Mouse (Mus musculus) neural tube, embryonic 12.5 days (tissue): ENCODE results near the gene Kcnmb1. TPM values are rescaled to one million over a fixed set of nuclear protein-coding genes. Genes with fewer than 3 reads are reported as not detected.

ENCODE experiments used
- ATAC-seq: fragments of 200-750 bp; cut with Nextera tagmentation; 2 replicates; pipeline ENCODE4 v1.8.0; 2017; ENCODE audit warnings: low read depth, mild to moderate bottlenecking, moderate TSS enrichment, moderate library complexity; ENCODE audit not compliant: low FRiP score
- H3K27ac ChIP-seq: fragments of 300-500 bp; sonication (generic); 2 replicates; pipeline ENCODE4 v1.5.1; 2016
- H3K27me3 ChIP-seq: fragments of 300-500 bp; sonication (generic); replicated peaks from 2 replicates; pipeline ENCODE4 v1.6.1; 2016; ENCODE audit warnings: mild to moderate bottlenecking
- H3K36me3 ChIP-seq: fragments of 300-500 bp; sonication (generic); 2 replicates; pipeline ENCODE4 v1.6.1; 2016; ENCODE audit warnings: mild to moderate bottlenecking
- H3K4me1 ChIP-seq: fragments of 300-500 bp; sonication (generic); 2 replicates; pipeline ENCODE4 v1.6.1; 2016
- H3K4me2 ChIP-seq: fragments of 300-500 bp; sonication (generic); replicated peaks from 2 replicates; pipeline ENCODE4 v1.6.1; 2016; ENCODE audit warnings: mild to moderate bottlenecking
- H3K4me3 ChIP-seq: fragments of 300-500 bp; sonication (generic); 2 replicates; pipeline ENCODE4 v1.5.1; 2016
- H3K9ac ChIP-seq: fragments of 300-500 bp; sonication (generic); 2 replicates; pipeline ENCODE4 v1.6.1; 2016; ENCODE audit warnings: mild to moderate bottlenecking
- H3K9me3 ChIP-seq: fragments of 300-500 bp; sonication (generic); 2 replicates; pipeline ENCODE4 v1.6.1; 2016; ENCODE audit warnings: mild to moderate bottlenecking
- WGBS: fragments of 180-500 bp; shearing (Covaris S2); methylation state at CpG from one replicate; pipeline ENCODE4 v1.1.7; 2016; 5-methylcytosine and 5-hydroxymethylcytosine counted together
- polyA plus RNA-seq: library from polyadenylated mRNA; unstranded; fragments of >200 nt; fragmentation: Nextera tagmentation; extraction: Ambion mirVana; gene quantifications from 2 replicates; pipeline ENCODE4 v1.2.1, GENCODE M21; 2016

The Kcnmb1 gene
- polyA plus RNA-seq, 1 experiment from 2014 or later, result 0.34 TPM

- no peak overlapping the region for H3K27ac ChIP-seq
- H3K36me3 ChIP-seq, result no peaks in the 10 kb centered on the region
- no peaks in the 10 kb centered on the region for H3K27me3 ChIP-seq
- no peak overlapping the region for H3K4me2 ChIP-seq
- WGBS, result 82% methylated on average over 14 of the region's 14 CpGs
- no peak for ATAC-seq
- H3K9me3 ChIP-seq, result no peaks in the 10 kb centered on the region
- H3K4me3 ChIP-seq, result no peak overlapping the region
- H3K4me1 ChIP-seq, result no peaks in the 10 kb centered on the region
- no peak overlapping the region for H3K9ac ChIP-seq
Observed at GRCm38 (mm10) chr11:33974341-33975040, 11.7 kb downstream of the Kcnmb1 start.

GRCm38 (mm10) chr11:33975121-33975520 is 12.3 kb downstream of the Kcnmb1 start:
- Histone ChIP-seq H3K4me3 (no peak overlapping the region), H3K27me3 (no peaks in the 10 kb centered on the region), H3K36me3 (no peaks in the 10 kb centered on the region), H3K4me1 (no peaks in the 10 kb centered on the region), H3K9me3 (no peaks in the 10 kb centered on the region), H3K9ac (no peak overlapping the region), H3K4me2 (no peak overlapping the region), H3K27ac (no peak overlapping the region)
- 93% methylated on average over 2 of the region's 2 CpGs for WGBS
- no peak for ATAC-seq

GRCm38 (mm10) chr11:33980146-33980545 is 17.3 kb downstream of the Kcnmb1 start:
- no peak overlapping the region for H3K4me2 ChIP-seq
- H3K4me3 ChIP-seq, result no peak overlapping the region
- 76% methylated on average over 4 of the region's 4 CpGs for WGBS
- no peaks in the 10 kb centered on the region for H3K27me3 ChIP-seq
- H3K4me1 ChIP-seq, result no peaks in the 10 kb centered on the region
- ATAC-seq, result no peak
- no peak overlapping the region for H3K27ac ChIP-seq
- no peaks in the 10 kb centered on the region for H3K9me3 ChIP-seq
- no peaks in the 10 kb centered on the region for H3K36me3 ChIP-seq
- no peak overlapping the region for H3K9ac ChIP-seq

GRCm38 (mm10) chr11:33986525-33986924 is 23.7 kb downstream of the Kcnmb1 start:
- ATAC-seq, result no peak
- Histone ChIP-seq H3K4me1 (no peaks in the 10 kb centered on the region), H3K4me3 (no peak overlapping the region), H3K36me3 (no peaks in the 10 kb centered on the region), H3K27ac (no peak overlapping the region), H3K9me3 (no peaks in the 10 kb centered on the region), H3K27me3 (no peaks in the 10 kb centered on the region), H3K9ac (no peak overlapping the region), H3K4me2 (no peak overlapping the region)
- WGBS, result 87% methylated on average over 2 of the region's 2 CpGs

GRCm38 (mm10) chr11:33990002-33990401 is 27.2 kb downstream of the Kcnmb1 start:
- WGBS, result 89% methylated on average over 5 of the region's 5 CpGs
- Histone ChIP-seq H3K36me3 (no peaks in the 10 kb centered on the region), H3K9me3 (no peaks in the 10 kb centered on the region), H3K4me1 (0 out of 2 replicates have a peak, but pooled peaks cover 3% of the 10 kb centered on the region), H3K27ac (no peak overlapping the region), H3K4me2 (no peak overlapping the region), H3K27me3 (0 out of 2 replicates have a peak, but pooled peaks cover 4% of the 10 kb centered on the region), H3K4me3 (no peak overlapping the region), H3K9ac (no peak overlapping the region)
- no peak for ATAC-seq

GRCm38 (mm10) chr11:33992938-33993337 is 30.1 kb downstream of the Kcnmb1 start, which contains the start of gene Kcnip1:
Kcnip1 (minus strand) TSS chr11:33993152.
- no peak within 1 kb of the TSS for H3K9ac ChIP-seq
- H3K4me3 ChIP-seq, result no peak within 1 kb of the TSS
- no peaks in the 10 kb centered on the region for H3K36me3 ChIP-seq
- 32% methylated on average over 12 of the region's 12 CpGs for WGBS
- H3K4me2 ChIP-seq, result peak within 1 kb of the TSS; percentile 28; the same call in 1 of the 2 replicates
- no peaks in the 10 kb centered on the region for H3K9me3 ChIP-seq
- 0 out of 2 replicates have a peak, but pooled peaks cover 3% of the 10 kb centered on the region for H3K4me1 ChIP-seq
- ATAC-seq, result peak; percentile 37; the same call in 1 of the 2 replicates
- H3K27me3 ChIP-seq, result 0 out of 2 replicates have a peak, but pooled peaks cover 4% of the 10 kb centered on the region
- no peak within 1 kb of the TSS for H3K27ac ChIP-seq

GRCm38 (mm10) chr11:33993496-33993895 is 30.7 kb downstream of the Kcnmb1 start:
- Histone ChIP-seq H3K4me2 (no peak overlapping the region), H3K9me3 (no peaks in the 10 kb centered on the region), H3K27ac (no peak overlapping the region), H3K36me3 (no peaks in the 10 kb centered on the region), H3K27me3 (0 out of 2 replicates have a peak, but pooled peaks cover 4% of the 10 kb centered on the region), H3K4me3 (no peak overlapping the region), H3K9ac (no peak overlapping the region), H3K4me1 (0 out of 2 replicates have a peak, but pooled peaks cover 3% of the 10 kb centered on the region)
- no peak for ATAC-seq
- 69% methylated on average over 5 of the region's 5 CpGs for WGBS

GRCm38 (mm10) chr11:33998244-33998643 is 35.4 kb downstream of the Kcnmb1 start:
- H3K9me3 ChIP-seq, result no peaks in the 10 kb centered on the region
- H3K4me1 ChIP-seq, result no peaks in the 10 kb centered on the region
- H3K4me2 ChIP-seq, result no peak overlapping the region
- no peak overlapping the region for H3K4me3 ChIP-seq
- H3K9ac ChIP-seq, result no peak overlapping the region
- H3K27ac ChIP-seq, result no peak overlapping the region
- 65% methylated on average over 10 of the region's 10 CpGs for WGBS
- no peak for ATAC-seq
- H3K27me3 ChIP-seq, result no peaks in the 10 kb centered on the region
- H3K36me3 ChIP-seq, result no peaks in the 10 kb centered on the region

GRCm38 (mm10) chr11:34000416-34000815 is 37.6 kb downstream of the Kcnmb1 start:
- H3K4me2 ChIP-seq, result no peak overlapping the region
- no peaks in the 10 kb centered on the region for H3K4me1 ChIP-seq
- no peaks in the 10 kb centered on the region for H3K36me3 ChIP-seq
- H3K4me3 ChIP-seq, result no peak overlapping the region
- no peak overlapping the region for H3K27ac ChIP-seq
- no peak for ATAC-seq
- WGBS, result 84% methylated on average over 3 of the region's 3 CpGs
- H3K27me3 ChIP-seq, result no peaks in the 10 kb centered on the region
- H3K9ac ChIP-seq, result no peak overlapping the region
- H3K9me3 ChIP-seq, result no peaks in the 10 kb centered on the region

- no peak overlapping the region for H3K9ac ChIP-seq
- H3K36me3 ChIP-seq, result no peaks in the 10 kb centered on the region
- WGBS, result 13% methylated on average over 5 of the region's 5 CpGs
- no peak for ATAC-seq
- H3K4me3 ChIP-seq, result no peak overlapping the region
- H3K27ac ChIP-seq, result no peak overlapping the region
- no peaks in the 10 kb centered on the region for H3K27me3 ChIP-seq
- H3K4me1 ChIP-seq, result no peaks in the 10 kb centered on the region
- no peak overlapping the region for H3K4me2 ChIP-seq
- H3K9me3 ChIP-seq, result no peaks in the 10 kb centered on the region
Observed at GRCm38 (mm10) chr11:34001938-34002592, 39.3 kb downstream of the Kcnmb1 start.

- no peaks in the 10 kb centered on the region for H3K4me1 ChIP-seq
- H3K9me3 ChIP-seq, result no peaks in the 10 kb centered on the region
- H3K4me2 ChIP-seq, result no peak overlapping the region
- H3K4me3 ChIP-seq, result no peak overlapping the region
- H3K27me3 ChIP-seq, result no peaks in the 10 kb centered on the region
- H3K36me3 ChIP-seq, result no peaks in the 10 kb centered on the region
- ATAC-seq, result no peak
- no peak overlapping the region for H3K9ac ChIP-seq
- 76% methylated on average over 5 of the region's 5 CpGs for WGBS
- no peak overlapping the region for H3K27ac ChIP-seq
Observed at GRCm38 (mm10) chr11:34002593-34002965, 39.8 kb downstream of the Kcnmb1 start.

GRCm38 (mm10) chr11:34007616-34008015 is 44.8 kb downstream of the Kcnmb1 start:
- no peaks in the 10 kb centered on the region for H3K9me3 ChIP-seq
- no peak overlapping the region for H3K4me3 ChIP-seq
- no peak overlapping the region for H3K9ac ChIP-seq
- no peaks in the 10 kb centered on the region for H3K27me3 ChIP-seq
- 93% methylated on average over 2 of the region's 2 CpGs for WGBS
- H3K4me1 ChIP-seq, result no peaks in the 10 kb centered on the region
- no peak overlapping the region for H3K4me2 ChIP-seq
- H3K36me3 ChIP-seq, result no peaks in the 10 kb centered on the region
- no peak overlapping the region for H3K27ac ChIP-seq
- no peak for ATAC-seq
